Mouse (Mus musculus) forebrain, embryonic 16.5 days (tissue): ENCODE results near the gene Mast4. TPM values are rescaled to one million over a fixed set of nuclear protein-coding genes. Genes with fewer than 3 reads are reported as not detected.

Experiments
- ATAC-seq: fragments of 200-750 bp; cut with Nextera tagmentation; 2 replicates; pipeline ENCODE4 v1.8.0; 2017; ENCODE audit warnings: mild to moderate bottlenecking, moderate library complexity
- H3K27ac ChIP-seq: fragments of 300-500 bp; sonication (generic); 2 replicates; pipeline ENCODE4 v1.5.1; 2014; ENCODE audit warnings: low read length, control low read depth
- H3K27me3 ChIP-seq: fragments of 300-500 bp; sonication (generic); replicated peaks from 2 replicates; pipeline ENCODE4 v1.6.1; 2014; ENCODE audit warnings: low read length; ENCODE audit not compliant: control insufficient read depth, insufficient read depth
- H3K36me3 ChIP-seq: fragments of 300-500 bp; sonication (generic); 2 replicates; pipeline ENCODE4 v1.6.1; 2014; ENCODE audit not compliant: control insufficient read depth, insufficient read depth
- H3K4me1 ChIP-seq: fragments of 300-500 bp; sonication (generic); replicated peaks from 2 replicates; pipeline ENCODE4 v1.6.1; 2014; ENCODE audit warnings: low read length; ENCODE audit not compliant: control insufficient read depth, insufficient read depth
- H3K4me2 ChIP-seq: fragments of 300-500 bp; sonication (generic); 2 replicates; pipeline ENCODE4 v1.6.1; 2014; ENCODE audit warnings: mild to moderate bottlenecking, low read length, control low read depth
- H3K4me3 ChIP-seq: fragments of 300-500 bp; sonication (generic); replicated peaks from 2 replicates; pipeline ENCODE4 v1.5.1; 2014; ENCODE audit warnings: mild to moderate bottlenecking, low read length, control low read depth
- H3K9ac ChIP-seq: fragments of 300-500 bp; sonication (generic); replicated peaks from 2 replicates; pipeline ENCODE4 v1.6.1; 2014; ENCODE audit warnings: low read depth, low read length, control low read depth
- H3K9me3 ChIP-seq: fragments of 300-500 bp; sonication (generic); 2 replicates; pipeline ENCODE4 v1.6.1; 2016; ENCODE audit warnings: low read length; ENCODE audit not compliant: control insufficient read depth
- WGBS: fragments of 180-500 bp; shearing (Covaris S2); extraction: QIAGEN DNeasy Blood & Tissue Kit; methylation state at CpG from one replicate; pipeline ENCODE4 v1.1.7; 2014; 5-methylcytosine and 5-hydroxymethylcytosine counted together
- polyA plus RNA-seq: library from polyadenylated mRNA; unstranded; fragments of >200 nt; fragmentation: Nextera tagmentation; extraction: Ambion mirVana; gene quantifications from 2 replicates; pipeline ENCODE4 v1.2.1, GENCODE M21; 2015

Gene Mast4
- polyA plus RNA-seq, 1 experiment from 2014 or later: 15.7 TPM

GRCm38 (mm10) chr13:102912867-102913266 lies 421.4 kb downstream of the Mast4 start:
- Histone ChIP-seq H3K27ac (no peak overlapping the region), H3K9ac (no peak overlapping the region), H3K4me3 (no peak overlapping the region), H3K27me3 (no peaks in the 10 kb centered on the region), H3K9me3 (no peaks in the 10 kb centered on the region), H3K36me3 (no peaks in the 10 kb centered on the region), H3K4me1 (no peaks in the 10 kb centered on the region), H3K4me2 (no peak overlapping the region)
- ATAC-seq: no peak
- WGBS: 93% methylated on average over 12 of the region's 12 CpGs

GRCm38 (mm10) chr13:102909654-102910418 lies 424.5 kb downstream of the Mast4 start:
- 87% methylated on average over 5 of the region's 5 CpGs for WGBS
- Histone ChIP-seq H3K4me1 (peaks cover 8% of the 10 kb centered on the region), H3K27me3 (no peaks in the 10 kb centered on the region), H3K4me2 (no peak overlapping the region), H3K36me3 (no peaks in the 10 kb centered on the region), H3K9ac (no peak overlapping the region), H3K27ac (no peak overlapping the region), H3K9me3 (no peaks in the 10 kb centered on the region), H3K4me3 (no peak overlapping the region)
- no peak for ATAC-seq

GRCm38 (mm10) chr13:102906661-102907009 lies 427.7 kb downstream of the Mast4 start:
- ATAC-seq: no peak; the same call in 1 of the 2 replicates
- H3K27ac ChIP-seq: no peak overlapping the region; the same call in 1 of the 2 replicates

GRCm38 (mm10) chr13:102906004-102906660 lies 428.2 kb downstream of the Mast4 start:
- Histone ChIP-seq H3K27ac (peak overlapping the region; percentile 65), H3K9ac (peak overlapping the region; percentile 59), H3K4me1 (peaks cover 8% of the 10 kb centered on the region), H3K4me3 (peak overlapping the region; percentile 58), H3K36me3 (no peaks in the 10 kb centered on the region), H3K4me2 (peak overlapping the region; percentile 85), H3K9me3 (no peaks in the 10 kb centered on the region), H3K27me3 (no peaks in the 10 kb centered on the region)
- peak; percentile 96 for ATAC-seq
- 0% methylated on average over 16 of the region's 16 CpGs for WGBS

More at GRCm38 (mm10) chr13:102906661-102907009, 427.7 kb downstream of the Mast4 start:
- Histone ChIP-seq H3K36me3 (no peaks in the 10 kb centered on the region), H3K4me1 (peaks cover 8% of the 10 kb centered on the region), H3K4me2 (peak overlapping the region; percentile 85), H3K27me3 (no peaks in the 10 kb centered on the region), H3K9ac (peak overlapping the region; percentile 59), H3K9me3 (no peaks in the 10 kb centered on the region), H3K4me3 (peak overlapping the region; percentile 58)
- WGBS: 7% methylated on average over 9 of the region's 9 CpGs

GRCm38 (mm10) chr13:102905361-102905950 lies 428.8 kb downstream of the Mast4 start:
- H3K36me3 ChIP-seq: no peaks in the 10 kb centered on the region
- H3K27ac ChIP-seq: peak overlapping the region; percentile 14; the same call in 1 of the 2 replicates
- no peaks in the 10 kb centered on the region for H3K9me3 ChIP-seq
- H3K4me3 ChIP-seq: peak overlapping the region; percentile 58
- no peak for ATAC-seq
- no peaks in the 10 kb centered on the region for H3K27me3 ChIP-seq
- peak overlapping the region; percentile 85 for H3K4me2 ChIP-seq
- peaks cover 8% of the 10 kb centered on the region for H3K4me1 ChIP-seq
- H3K9ac ChIP-seq: peak overlapping the region; percentile 59
- 1% methylated on average over 16 of the region's 16 CpGs for WGBS

- Histone ChIP-seq H3K4me3 (no peak overlapping the region), H3K27me3 (no peaks in the 10 kb centered on the region), H3K9me3 (no peaks in the 10 kb centered on the region), H3K36me3 (no peaks in the 10 kb centered on the region), H3K4me2 (no peak overlapping the region), H3K9ac (no peak overlapping the region), H3K27ac (no peak overlapping the region), H3K4me1 (peaks cover 11% of the 10 kb centered on the region)
- WGBS: 82% methylated on average over 4 of the region's 4 CpGs
- no peak for ATAC-seq
Measured at GRCm38 (mm10) chr13:102903689-102904088, 430.6 kb downstream of the Mast4 start.

- peaks cover 12% of the 10 kb centered on the region for H3K4me1 ChIP-seq
- H3K9ac ChIP-seq: no peak overlapping the region
- H3K4me2 ChIP-seq: no peak overlapping the region
- no peaks in the 10 kb centered on the region for H3K9me3 ChIP-seq
- no peaks in the 10 kb centered on the region for H3K27me3 ChIP-seq
- H3K36me3 ChIP-seq: no peaks in the 10 kb centered on the region
- 73% methylated on average over 7 of the region's 7 CpGs for WGBS
- no peak overlapping the region for H3K27ac ChIP-seq
- no peak overlapping the region for H3K4me3 ChIP-seq
- ATAC-seq: no peak
Measured at GRCm38 (mm10) chr13:102902123-102902522, 432.2 kb downstream of the Mast4 start.

- no peaks in the 10 kb centered on the region for H3K9me3 ChIP-seq
- H3K4me3 ChIP-seq: no peak overlapping the region
- H3K4me2 ChIP-seq: no peak overlapping the region
- no peak overlapping the region for H3K27ac ChIP-seq
- ATAC-seq: no peak
- no peak overlapping the region for H3K9ac ChIP-seq
- no peaks in the 10 kb centered on the region for H3K36me3 ChIP-seq
- 42% methylated on average over 8 of the region's 8 CpGs for WGBS
- H3K4me1 ChIP-seq: peaks cover 12% of the 10 kb centered on the region
- no peaks in the 10 kb centered on the region for H3K27me3 ChIP-seq
Measured at GRCm38 (mm10) chr13:102900531-102900930, 433.8 kb downstream of the Mast4 start.

- 78% methylated on average over 2 of the region's 2 CpGs for WGBS
- Histone ChIP-seq H3K4me3 (no peak overlapping the region), H3K4me2 (no peak overlapping the region), H3K27ac (no peak overlapping the region), H3K4me1 (peaks cover 11% of the 10 kb centered on the region), H3K9me3 (no peaks in the 10 kb centered on the region), H3K36me3 (no peaks in the 10 kb centered on the region), H3K9ac (no peak overlapping the region), H3K27me3 (no peaks in the 10 kb centered on the region)
- ATAC-seq: no peak
Measured at GRCm38 (mm10) chr13:102900083-102900420, 434.2 kb downstream of the Mast4 start.
